Mouse (Mus musculus) heart, postnatal 14 days (tissue): ENCODE measurements at regions not wholly inside any gene's neighbourhood (a gene's known extent, or its start where the extent isn't known, plus 50 kb on each side); places are given as distances from the start of the nearest gene placed in this dataset.

Experiments
- DNase-seq, 2 experiments: peaks; one replicate each; pipeline ENCODE4 v3.0.0; 2021 to 2022
- intact Hi-C: fragments of 180-260 bp; cut with DNase I; formaldehyde crosslinking; loops from one replicate; pipeline ENCODE4 v1.15.1; 2025

- intact Hi-C loops = no loop called here
- DNase-seq = peak; percentile 30 to 70
These were observed 240.2 kb upstream of the Ano5 start for GRCm38 (mm10) chr7:51270531-51271090.

GRCm38 (mm10) chr7:51281470-51281869 is 229.4 kb upstream of the Ano5 start:
- intact Hi-C loops = no loop called here
- no peak for DNase-seq

DNA sequence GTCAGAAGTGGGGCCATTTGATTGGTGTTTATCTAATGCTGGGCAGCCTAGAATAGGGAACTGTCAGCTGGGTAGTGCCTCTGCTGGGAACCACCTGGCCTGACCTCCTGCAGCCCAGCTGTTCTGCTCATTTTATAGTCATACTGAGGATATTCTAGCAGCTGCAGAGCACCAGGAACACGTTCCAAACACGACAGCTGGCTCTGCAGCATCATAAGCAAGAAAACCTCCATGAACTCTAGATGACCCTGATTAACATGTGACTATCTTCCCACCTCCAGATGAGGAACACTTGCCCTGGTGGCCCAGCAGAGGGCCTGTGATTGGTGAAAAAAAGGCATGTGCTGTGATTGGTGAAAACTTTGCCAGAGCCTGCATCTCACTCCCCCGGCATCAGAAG is 210.6 kb upstream of the Ano5 start:
- DNase-seq = peak; percentile 25 to 53
- intact Hi-C loops = no loop called here

GRCm38 (mm10) chr7:51307757-51308156 is 203.1 kb upstream of the Ano5 start:
- DNase-seq = no peak
- intact Hi-C loops = no loop called here

DNA sequence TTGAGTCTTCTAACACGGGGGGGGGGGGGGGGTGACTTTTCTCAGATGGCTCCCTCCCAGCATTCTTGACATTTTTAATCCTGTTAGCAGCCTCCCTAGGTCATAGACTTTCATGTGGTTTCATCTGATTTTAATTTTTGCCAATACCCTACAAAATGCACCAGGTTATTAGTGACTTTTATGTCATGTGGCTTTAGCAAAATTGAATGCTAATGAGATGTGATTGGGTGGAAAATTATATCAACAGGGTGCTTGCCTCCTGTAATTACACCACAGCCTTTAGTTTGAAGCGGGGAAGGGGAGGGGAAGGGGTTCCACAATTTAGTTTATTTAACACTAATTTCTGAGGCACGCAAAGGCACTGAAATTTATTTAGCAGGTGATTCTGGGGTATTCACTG is 200.6 kb upstream of the Ano5 start:
- no peak for DNase-seq
- intact Hi-C loops = no loop called here

- intact Hi-C loops = no loop called here
- DNase-seq = no peak
These were observed 170.8 kb upstream of the Ano5 start for GRCm38 (mm10) chr7:51339841-51340540.

DNA sequence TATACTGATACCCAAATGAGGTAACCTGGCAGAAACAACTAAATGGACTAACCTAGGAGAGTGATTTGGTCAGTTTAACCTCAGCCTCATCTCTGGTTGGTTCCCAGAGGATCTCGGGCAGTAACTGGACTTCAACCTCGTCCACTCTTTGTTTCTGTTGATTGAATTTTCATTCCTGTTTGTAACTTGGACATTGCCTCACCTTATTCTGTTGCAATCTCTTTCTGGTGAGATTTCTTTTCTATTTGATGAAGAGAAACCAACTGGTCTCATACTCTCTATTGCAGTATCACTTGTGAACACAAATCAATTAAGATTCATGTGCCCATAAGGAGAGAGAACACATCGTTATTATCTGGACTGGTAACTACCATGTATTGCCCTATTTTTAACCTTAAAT is 163.3 kb upstream of the Ano5 start:
- DNase-seq = no peak
- intact Hi-C loops = no loop called here

DNA sequence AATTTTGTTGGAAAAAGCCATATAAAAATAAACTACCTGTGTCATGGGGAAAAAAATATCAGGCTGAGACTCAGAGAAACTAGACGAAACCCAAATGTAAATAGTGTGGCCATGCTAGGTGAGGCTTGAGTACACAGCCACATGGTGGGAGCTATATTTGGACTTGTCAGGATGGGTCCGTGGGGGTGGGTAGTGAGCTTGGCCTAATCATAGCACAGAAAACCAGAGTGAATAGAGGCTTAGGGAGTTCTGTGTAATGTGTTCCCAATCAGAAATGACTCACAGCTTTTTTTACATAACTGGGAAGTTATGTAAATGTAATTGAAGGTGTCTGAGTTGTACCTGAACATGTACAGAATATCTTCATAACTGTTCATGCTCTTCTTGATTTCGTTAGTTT is 150.7 kb upstream of the Ano5 start:
- intact Hi-C loops = no loop called here
- no peak for DNase-seq

DNA sequence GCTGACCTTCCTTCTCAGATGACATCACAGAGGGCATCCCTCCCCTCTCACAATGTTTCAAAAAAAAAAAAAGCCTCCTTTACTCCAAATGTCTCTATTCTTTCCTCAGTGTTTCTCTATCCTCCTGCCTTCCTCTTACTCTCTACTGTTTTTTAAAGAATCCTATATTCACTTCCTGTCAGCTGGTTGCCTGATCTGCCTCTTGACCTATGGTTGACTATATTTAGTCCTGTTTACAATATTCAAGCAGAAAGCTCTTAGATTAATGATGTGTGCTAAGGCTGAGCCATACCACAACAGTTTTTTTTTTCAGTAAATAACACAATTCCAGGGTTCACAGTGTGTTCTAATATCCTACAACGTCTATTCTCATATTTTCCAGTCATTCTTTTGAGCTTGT is 133.2 kb upstream of the Ano5 start:
- intact Hi-C loops = no loop called here
- DNase-seq = no peak
